Mouse (Mus musculus): ENCODE results near the gene Btbd9. TPM values are rescaled to one million over a fixed set of nuclear protein-coding genes. Genes with fewer than 3 reads are reported as not detected.

The Btbd9 gene
- total and polyA plus RNA-seq, 3 experiments = 24.7 to 33.8 TPM; not detected in 1

GRCm38 (mm10) chr17:30253028-30253427 lies 323.3 kb downstream of the Btbd9 start:
- Histone ChIP-seq H3K9ac (ENCODE audit: control insufficient read depth, low read depth, low read length, poor library complexity, severe bottlenecking) (no peak overlapping the region), H3K36me3 (ENCODE audit: control insufficient read depth in 1 of 2, insufficient read depth in 2 of 2, low read length in 2 of 2) (no peaks in the 10 kb centered on the region), H3K79me2 (ENCODE audit: control insufficient read depth, insufficient read depth, low read length, poor library complexity) (no peaks in the 10 kb centered on the region), H3K27me3 (ENCODE audit: control insufficient read depth in 1 of 2, insufficient read depth in 2 of 2, low read length in 2 of 2) (no peaks in the 10 kb centered on the region), H3K4me3 (ENCODE audit: control insufficient read depth in 1 of 2, insufficient read depth in 1 of 2, low read depth in 2 of 2, low read length in 2 of 2) (no peak overlapping the region), H3K9me3 (replicated peaks; ENCODE audit: insufficient read depth, low read length) (no peaks in the 10 kb centered on the region), H3K4me1 (ENCODE audit: control insufficient read depth in 1 of 2, insufficient read depth in 2 of 2, low read length in 2 of 2) (no peaks in the 10 kb centered on the region), H3K27ac (ENCODE audit: control insufficient read depth, low read depth, low read length) (no peak overlapping the region)
- DNase-seq (ENCODE audit: low read depth, low spot score) = no peak
- TF ChIP-seq USF1 (IDR thresholded peaks at IDR 0.05; ENCODE audit: low read depth, low read length) (no peak), ELF1 (IDR thresholded peaks at IDR 0.05; ENCODE audit: low read depth, low read length) (no peak), SIN3A (IDR thresholded peaks at IDR 0.05; ENCODE audit: low read length) (no peak), TBP (IDR thresholded peaks at IDR 0.05; ENCODE audit: low read depth, low read length) (no peak), MAFK (IDR thresholded peaks at IDR 0.05; ENCODE audit: borderline replicate concordance, low read depth, low read length) (no peak), BHLHE40 (IDR thresholded peaks at IDR 0.05; ENCODE audit: borderline replicate concordance, low read depth, low read length) (no peak), ZMIZ1 (IDR thresholded peaks at IDR 0.05; ENCODE audit: low read depth, low read length) (no peak), POLR2A (IDR thresholded peaks at IDR 0.05; ENCODE audit: control insufficient read depth in 1 of 2, insufficient read depth in 1 of 2, low read depth in 1 of 2, low read length in 2 of 2, poor library complexity in 1 of 2) (no peak), MYC (IDR thresholded peaks at IDR 0.05; ENCODE audit: low read depth, low read length) (no peak), ZC3H11A (IDR thresholded peaks at IDR 0.05; ENCODE audit: low read depth, low read length) (no peak), POLR2AphosphoS2 (IDR thresholded peaks at IDR 0.05; ENCODE audit: low read length) (no peak), CHD2 (IDR thresholded peaks at IDR 0.05; ENCODE audit: low read length) (no peak), MEF2A (IDR thresholded peaks at IDR 0.05; ENCODE audit: extremely low read depth, insufficient replicate concordance, low read depth, low read length, poor library complexity, severe bottlenecking) (no peak), UBTF (IDR thresholded peaks at IDR 0.05; ENCODE audit: borderline replicate concordance, insufficient read depth, low read depth, low read length) (no peak), TCF12 (IDR thresholded peaks at IDR 0.05; ENCODE audit: low read depth, low read length) (no peak), ZNF384 (IDR thresholded peaks at IDR 0.05; ENCODE audit: low read depth, low read length) (no peak), KAT2A (conservative IDR thresholded peaks at IDR 0.05; ENCODE audit: low read depth, low read length) (no peak), GABPA (IDR thresholded peaks at IDR 0.05; ENCODE audit: low read depth, low read length) (no peak), SMC3 (IDR thresholded peaks at IDR 0.05; ENCODE audit: low read depth, low read length) (no peak), MAZ (IDR thresholded peaks at IDR 0.05; ENCODE audit: low read depth, low read length) (no peak)

- TF ChIP-seq POLR2A (IDR thresholded peaks at IDR 0.05; ENCODE audit: control insufficient read depth in 1 of 2, insufficient read depth in 1 of 2, low read depth in 1 of 2, low read length in 2 of 2, poor library complexity in 1 of 2) (no peak), CHD2 (IDR thresholded peaks at IDR 0.05; ENCODE audit: low read length) (no peak), MYC (IDR thresholded peaks at IDR 0.05; ENCODE audit: low read depth, low read length) (no peak), SIN3A (IDR thresholded peaks at IDR 0.05; ENCODE audit: low read length) (no peak), KAT2A (conservative IDR thresholded peaks at IDR 0.05; ENCODE audit: low read depth, low read length) (no peak), POLR2AphosphoS2 (IDR thresholded peaks at IDR 0.05; ENCODE audit: low read length) (no peak), GABPA (IDR thresholded peaks at IDR 0.05; ENCODE audit: low read depth, low read length) (no peak), RAD21 (IDR thresholded peaks at IDR 0.05; ENCODE audit: low read depth, low read length) (no peak), TAL1 (IDR thresholded peaks at IDR 0.05; ENCODE audit: low read length) (no peak)
- no peaks in the 10 kb centered on the region for H3K36me3 ChIP-seq (ENCODE audit: control insufficient read depth in 1 of 2, insufficient read depth in 2 of 2, low read length in 2 of 2)
- no peak overlapping the region for H3K9ac ChIP-seq (ENCODE audit: control insufficient read depth, low read depth, low read length, poor library complexity, severe bottlenecking)
- DNase-seq (ENCODE audit: low read depth, low spot score) = no peak
- H3K4me1 ChIP-seq (ENCODE audit: control insufficient read depth in 1 of 2, insufficient read depth in 2 of 2, low read length in 2 of 2) = peaks cover 0 to 7% of the 10 kb centered on the region in 2 experiments; a peak in 1 of 4 replicates
- no peaks in the 10 kb centered on the region for H3K27me3 ChIP-seq (ENCODE audit: control insufficient read depth in 1 of 2, insufficient read depth in 2 of 2, low read length in 2 of 2)
- no peak overlapping the region for H3K4me3 ChIP-seq (ENCODE audit: control insufficient read depth in 1 of 2, insufficient read depth in 1 of 2, low read depth in 2 of 2, low read length in 2 of 2)
- H3K79me2 ChIP-seq (ENCODE audit: control insufficient read depth, insufficient read depth, low read length, poor library complexity) = no peaks in the 10 kb centered on the region
- H3K27ac ChIP-seq (ENCODE audit: control insufficient read depth, low read depth, low read length) = no peak overlapping the region
- no peaks in the 10 kb centered on the region for H3K9me3 ChIP-seq (replicated peaks; ENCODE audit: insufficient read depth, low read length)
These were observed 331.0 kb downstream of the Btbd9 start for GRCm38 (mm10) chr17:30245308-30245706.

All from MEL (cell line).